Mouse (Mus musculus): ENCODE data around the gene Pigg. TPM values are rescaled to one million over a fixed set of nuclear protein-coding genes. Genes with fewer than 3 reads are reported as not detected.

The Pigg gene
- polyA plus RNA-seq, 1 experiment from 2014 or later: 1.9 TPM

DNA sequence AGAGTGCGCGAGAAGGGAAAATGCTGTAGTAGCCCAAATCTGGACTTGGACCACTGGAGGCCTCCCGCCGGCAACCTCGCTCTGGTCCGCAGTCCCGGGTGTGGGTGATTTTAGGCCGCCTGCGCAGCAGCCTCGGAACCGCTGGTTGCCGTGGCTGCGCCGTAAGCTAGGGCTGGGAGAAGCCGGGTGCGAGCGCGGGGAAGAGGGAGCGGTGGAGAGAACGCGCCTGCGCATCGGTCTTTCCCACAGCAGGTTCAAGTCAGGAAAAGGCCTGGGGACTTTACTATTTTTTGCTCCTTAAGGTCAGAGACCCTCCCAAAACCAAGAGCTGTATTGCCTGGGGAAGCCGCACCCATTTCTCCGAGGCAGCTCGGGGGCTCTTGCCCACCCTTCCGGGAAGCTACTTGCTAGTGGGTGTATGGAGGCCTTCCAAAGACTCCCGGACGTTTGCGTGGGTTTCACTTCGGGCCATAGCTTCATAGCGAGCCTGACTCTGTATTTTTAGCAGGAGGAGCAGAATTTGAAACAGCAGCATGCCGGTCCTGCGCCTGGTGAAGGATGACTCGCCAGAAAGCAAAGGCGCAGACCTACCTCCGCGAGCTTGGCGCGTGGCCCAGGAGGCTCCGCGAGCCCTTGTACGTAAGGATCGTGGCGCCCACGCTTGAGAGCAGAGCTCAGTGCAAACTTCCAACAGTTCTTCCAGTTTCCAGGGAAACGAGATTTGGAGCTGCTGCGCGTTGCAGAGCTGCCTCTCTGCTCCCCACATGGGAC lies 56.6 kb downstream of the Pigg start:
- Histone ChIP-seq H3K27ac (ENCODE audit: low read depth) (no peak overlapping the region), H3K4me3 (ENCODE audit: low read depth, low read length) (peak overlapping the region; percentile 46), H3K36me3 (replicated peaks; ENCODE audit: insufficient read depth, low read length) (no peaks in the 10 kb centered on the region), H3K4me1 (ENCODE audit: insufficient read depth) (peaks cover 21% of the 10 kb centered on the region), H3K27me3 (ENCODE audit: insufficient read depth, low read length) (peaks cover 73% of the 10 kb centered on the region), H3K4me2 (ENCODE audit: low read depth, low read length) (peak overlapping the region; percentile 71), H3K9me3 (ENCODE audit: low read length) (no peaks in the 10 kb centered on the region), H3K9ac (replicated peaks) (no peak overlapping the region)
- no peak for DNase-seq
- ATAC-seq: no peak
- TF ChIP-seq EP300 (IDR thresholded peaks at IDR 0.05; ENCODE audit: low read depth) (no peak), CTCF (IDR thresholded peaks at IDR 0.05; ENCODE audit: low read depth) (no peak)
- WGBS (ENCODE audit: insufficient replicate concordance): 1% methylated on average over 49 of the region's 49 CpGs

DNA sequence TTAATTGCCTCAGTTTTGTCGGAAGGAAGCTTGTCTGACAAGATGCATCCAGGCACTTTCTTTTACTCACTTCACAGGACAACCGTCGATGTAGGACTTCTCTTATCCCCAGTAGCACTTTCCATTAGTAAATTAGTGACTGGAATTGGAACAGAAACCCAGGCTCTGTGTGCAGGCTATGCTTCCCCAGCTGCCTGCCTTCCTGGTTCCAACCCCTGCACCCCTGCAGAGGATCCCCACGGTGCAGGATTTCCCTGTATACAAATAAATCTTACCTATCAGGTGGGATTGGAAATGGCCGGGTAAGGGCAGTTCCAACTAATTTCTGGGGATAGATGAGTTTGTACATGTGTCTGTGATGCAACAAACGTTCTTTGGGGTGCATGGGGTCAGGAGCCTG lies 57.6 kb downstream of the Pigg start:
- H3K27me3 ChIP-seq (ENCODE audit: insufficient read depth, low read length): peaks cover 66% of the 10 kb centered on the region
- WGBS (ENCODE audit: insufficient replicate concordance): 4% methylated on average over 6 of the region's 6 CpGs

DNA sequence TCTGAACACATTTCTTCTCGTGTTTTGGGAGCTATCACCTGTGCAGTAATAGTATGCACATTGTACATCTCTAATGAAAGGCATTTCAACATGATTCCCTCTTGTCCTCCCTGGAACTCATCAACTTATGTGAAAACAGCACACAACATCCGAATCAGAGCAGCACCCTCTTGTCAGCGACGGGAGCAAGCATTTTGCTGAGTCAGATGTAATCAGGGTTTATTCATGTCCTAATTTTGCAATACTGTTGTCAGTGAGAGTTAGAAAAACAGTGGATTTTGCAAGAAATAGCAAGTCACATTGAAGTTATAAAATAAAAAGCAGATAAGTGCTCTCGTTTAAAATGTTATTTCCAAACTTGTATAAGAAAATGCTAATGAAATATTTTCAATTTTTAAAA lies 61.7 kb downstream of the Pigg start:
- no peaks in the 10 kb centered on the region for H3K36me3 ChIP-seq (replicated peaks; ENCODE audit: insufficient read depth, low read length)
- no peak for DNase-seq
- peaks cover 5% of the 10 kb centered on the region; the same call in 1 of the 2 replicates for H3K4me1 ChIP-seq (ENCODE audit: insufficient read depth)
- H3K27ac ChIP-seq (ENCODE audit: low read depth): no peak overlapping the region
- no peak overlapping the region for H3K4me2 ChIP-seq (ENCODE audit: low read depth, low read length)
- WGBS (ENCODE audit: insufficient replicate concordance): 59% methylated on average over 5 of the region's 5 CpGs
- ATAC-seq: no peak
- no peak overlapping the region for H3K9ac ChIP-seq (replicated peaks)
- TF ChIP-seq CTCF (IDR thresholded peaks at IDR 0.05; ENCODE audit: low read depth) (no peak), EP300 (IDR thresholded peaks at IDR 0.05; ENCODE audit: low read depth) (no peak)
- no peak overlapping the region for H3K4me3 ChIP-seq (ENCODE audit: low read depth, low read length)
- H3K27me3 ChIP-seq (ENCODE audit: insufficient read depth, low read length): peaks cover 27% of the 10 kb centered on the region
- H3K9me3 ChIP-seq (ENCODE audit: low read length): no peaks in the 10 kb centered on the region

More for the DNA sequence above, 57.6 kb downstream of the Pigg start:
- H3K4me2 ChIP-seq (ENCODE audit: low read depth, low read length): no peak overlapping the region
- TF ChIP-seq EP300 (IDR thresholded peaks at IDR 0.05; ENCODE audit: low read depth): no peak
- TF ChIP-seq CTCF (IDR thresholded peaks at IDR 0.05; ENCODE audit: low read depth): no peak
- no peak overlapping the region for H3K27ac ChIP-seq (ENCODE audit: low read depth)
- H3K4me3 ChIP-seq (ENCODE audit: low read depth, low read length): no peak overlapping the region
- peaks cover 21% of the 10 kb centered on the region for H3K4me1 ChIP-seq (ENCODE audit: insufficient read depth)
- no peaks in the 10 kb centered on the region for H3K9me3 ChIP-seq (ENCODE audit: low read length)
- H3K9ac ChIP-seq (replicated peaks): no peak overlapping the region
- DNase-seq: no peak
- no peak for ATAC-seq
- no peaks in the 10 kb centered on the region for H3K36me3 ChIP-seq (replicated peaks; ENCODE audit: insufficient read depth, low read length)

DNA sequence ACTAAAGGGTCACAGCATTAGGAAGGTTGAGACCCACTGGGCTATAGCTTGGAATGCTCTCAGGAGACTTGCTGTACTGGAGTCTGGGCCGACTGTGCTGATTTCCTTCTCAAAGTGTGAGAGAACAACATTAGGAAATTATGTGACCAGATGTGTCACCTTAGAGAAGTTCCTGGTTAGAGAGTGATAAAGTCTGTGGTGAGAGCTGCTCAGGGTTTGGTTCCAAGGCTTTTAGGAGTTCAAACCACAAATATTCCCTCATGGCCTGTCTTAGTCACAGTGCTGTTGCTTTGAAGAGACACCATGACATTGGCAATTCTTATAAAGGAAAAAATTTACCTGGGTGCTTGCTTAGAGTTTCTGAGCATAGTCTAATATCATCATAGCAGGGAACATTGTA lies 63.6 kb downstream of the Pigg start:
- WGBS (ENCODE audit: insufficient replicate concordance): 30% methylated on average over 1 of the region's 1 CpGs
- H3K27ac ChIP-seq (ENCODE audit: low read depth): no peak overlapping the region
- DNase-seq (no peak), ATAC-seq (no peak)
- no peak for TF ChIP-seq EP300 (IDR thresholded peaks at IDR 0.05; ENCODE audit: low read depth)
- H3K36me3 ChIP-seq (replicated peaks; ENCODE audit: insufficient read depth, low read length): no peaks in the 10 kb centered on the region
- no peaks in the 10 kb centered on the region for H3K4me1 ChIP-seq (ENCODE audit: insufficient read depth)
- no peak overlapping the region for H3K4me3 ChIP-seq (ENCODE audit: low read depth, low read length)
- no peak overlapping the region for H3K9ac ChIP-seq (replicated peaks)
- H3K27me3 ChIP-seq (ENCODE audit: insufficient read depth, low read length): peaks cover 8% of the 10 kb centered on the region; the same call in 1 of the 2 replicates
- H3K4me2 ChIP-seq (ENCODE audit: low read depth, low read length): no peak overlapping the region
- no peaks in the 10 kb centered on the region for H3K9me3 ChIP-seq (ENCODE audit: low read length)

GRCm38 (mm10) chr5:108378346-108378745 lies 65.9 kb downstream of the Pigg start:
- Histone ChIP-seq H3K9me3 (ENCODE audit: low read length) (no peaks in the 10 kb centered on the region), H3K27ac (ENCODE audit: low read depth) (no peak overlapping the region), H3K27me3 (ENCODE audit: insufficient read depth, low read length) (no peaks in the 10 kb centered on the region), H3K36me3 (replicated peaks; ENCODE audit: insufficient read depth, low read length) (no peaks in the 10 kb centered on the region), H3K4me1 (ENCODE audit: insufficient read depth) (no peaks in the 10 kb centered on the region), H3K9ac (replicated peaks) (no peak overlapping the region), H3K4me2 (ENCODE audit: low read depth, low read length) (no peak overlapping the region), H3K4me3 (ENCODE audit: low read depth, low read length) (no peak overlapping the region)
- WGBS (ENCODE audit: insufficient replicate concordance): 72% methylated on average over 4 of the region's 4 CpGs
- DNase-seq (no peak), ATAC-seq (no peak)
- no peak for TF ChIP-seq EP300 (IDR thresholded peaks at IDR 0.05; ENCODE audit: low read depth)
- TF ChIP-seq CTCF (IDR thresholded peaks at IDR 0.05; ENCODE audit: low read depth): no peak

- Histone ChIP-seq H3K36me3 (replicated peaks; ENCODE audit: insufficient read depth, low read length) (no peaks in the 10 kb centered on the region), H3K4me1 (ENCODE audit: insufficient read depth) (no peaks in the 10 kb centered on the region), H3K4me2 (ENCODE audit: low read depth, low read length) (no peak overlapping the region), H3K9me3 (ENCODE audit: low read length) (no peaks in the 10 kb centered on the region), H3K27ac (ENCODE audit: low read depth) (no peak overlapping the region), H3K4me3 (ENCODE audit: low read depth, low read length) (no peak overlapping the region), H3K27me3 (ENCODE audit: insufficient read depth, low read length) (no peaks in the 10 kb centered on the region), H3K9ac (replicated peaks) (no peak overlapping the region)
- ATAC-seq (no peak), DNase-seq (no peak)
- 77% methylated on average over 2 of the region's 2 CpGs for WGBS (ENCODE audit: insufficient replicate concordance)
- TF ChIP-seq CTCF (IDR thresholded peaks at IDR 0.05; ENCODE audit: low read depth) (no peak), EP300 (IDR thresholded peaks at IDR 0.05; ENCODE audit: low read depth) (no peak)
Measured at GRCm38 (mm10) chr5:108385632-108386031, 73.2 kb downstream of the Pigg start.
